Mouse (Mus musculus): Measurements from ENCODE around the gene Il34.

DNA sequence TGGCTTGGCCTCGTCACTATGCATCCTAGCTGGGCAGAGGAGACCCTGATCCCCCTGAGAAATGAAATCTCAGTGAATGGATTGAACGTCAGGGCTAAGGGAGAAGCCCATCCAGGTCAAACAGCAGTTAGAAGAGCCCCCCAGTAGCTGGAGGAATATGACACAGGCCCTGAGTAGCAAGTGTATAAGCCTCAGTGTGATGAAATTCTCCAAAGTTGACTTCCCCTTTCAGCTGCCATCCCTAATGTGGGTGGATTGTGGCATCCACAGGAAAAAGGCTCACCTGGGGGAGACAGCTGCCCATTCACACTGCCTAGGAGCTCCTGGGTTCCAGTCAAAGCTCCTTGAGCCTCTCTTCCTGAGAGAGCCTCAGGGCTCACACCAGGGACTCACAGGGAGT, 20.4 kb downstream of the Il34 start:
- TF ChIP-seq CTCF (IDR thresholded peaks at IDR 0.05; ENCODE audit: extremely low read depth, insufficient read depth, low read length) (no peak), POLR2A (IDR thresholded peaks at IDR 0.05; ENCODE audit: extremely low read depth, insufficient read depth, low read length) (no peak)

All from cortical plate, adult 2 months (tissue).